Mouse (Mus musculus): ENCODE data around the gene Ctdsp1.

DNA sequence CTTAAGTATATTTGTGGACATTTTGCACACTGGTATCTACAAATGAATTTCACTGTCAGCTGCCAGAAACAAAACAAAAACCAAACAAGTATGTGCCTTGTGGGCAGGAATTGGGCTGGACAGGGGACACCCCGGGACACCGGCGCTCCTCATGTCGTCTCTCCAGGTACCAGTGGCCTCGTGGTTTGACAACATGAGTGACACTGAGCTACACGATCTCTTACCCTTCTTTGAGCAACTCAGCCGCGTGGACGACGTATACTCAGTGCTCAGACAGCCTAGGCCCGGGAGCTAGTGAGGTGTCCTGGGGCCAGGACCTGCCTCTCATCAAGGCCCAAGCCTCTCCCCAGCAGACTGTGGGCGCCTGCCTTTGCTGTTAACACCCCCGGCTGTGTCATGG lies 4.0 kb downstream of the Ctdsp1 start:
- no peak for TF ChIP-seq POLR2A (IDR thresholded peaks at IDR 0.05; ENCODE audit: low read depth, low read length)
- TF ChIP-seq CTCF (IDR thresholded peaks at IDR 0.05; ENCODE audit: extremely low read depth, insufficient read depth, insufficient read length, insufficient replicate concordance), result no peak

Data from spleen, adult 2 months (tissue).